Mouse (Mus musculus): ENCODE results near the gene Polg2. TPM values are rescaled to one million over a fixed set of nuclear protein-coding genes. Genes with fewer than 3 reads are reported as not detected.

The Polg2 gene
- polyA plus RNA-seq (2017; shearing (Covaris generic)): 159 TPM

DNA sequence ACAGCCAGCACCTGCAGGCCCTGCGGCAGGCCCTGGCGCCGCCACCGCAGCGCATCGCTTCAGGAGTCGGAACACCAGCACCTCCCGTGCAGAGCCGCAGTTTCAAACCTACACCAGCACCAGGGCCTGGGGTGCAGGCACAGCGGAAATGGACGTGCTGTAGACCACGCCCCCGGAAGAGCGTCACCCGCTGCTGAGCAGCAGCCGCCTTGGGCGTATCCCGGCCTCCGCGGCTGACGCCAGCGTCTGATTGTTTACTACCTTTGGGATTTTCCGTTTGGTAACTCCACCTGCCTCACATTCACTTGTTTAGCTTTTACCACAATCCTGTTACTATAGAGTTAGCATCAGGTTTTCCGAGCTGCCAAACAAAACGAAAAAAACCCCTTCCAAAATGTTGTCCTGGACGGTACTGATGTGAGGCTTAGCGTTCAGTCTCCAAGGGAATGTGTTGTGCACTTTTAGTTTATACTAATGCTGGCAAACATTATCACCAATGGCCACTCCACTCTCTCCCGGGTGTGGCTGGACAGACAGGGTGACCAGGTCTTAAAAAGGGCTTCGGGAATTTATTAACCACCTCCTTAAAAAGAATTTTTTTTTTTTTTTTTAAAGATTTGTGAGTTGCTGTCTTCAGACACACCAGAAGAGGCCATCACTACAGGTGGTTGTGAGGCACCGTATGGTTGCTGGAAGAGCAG is at the start of gene Polg2:
Gene Polg2 (minus strand): TSS at position 150 of the 701 bp plus-strand sequence.

GRCm38 (mm10) chr11:106788775-106789459 is 9.6 kb upstream of the Polg2 start, which contains the start of the genes Ddx5 and Cep95:
Ddx5 (minus strand) TSS chr11:106789185.
Cep95 (plus strand) TSS chr11:106789252.

DNA sequence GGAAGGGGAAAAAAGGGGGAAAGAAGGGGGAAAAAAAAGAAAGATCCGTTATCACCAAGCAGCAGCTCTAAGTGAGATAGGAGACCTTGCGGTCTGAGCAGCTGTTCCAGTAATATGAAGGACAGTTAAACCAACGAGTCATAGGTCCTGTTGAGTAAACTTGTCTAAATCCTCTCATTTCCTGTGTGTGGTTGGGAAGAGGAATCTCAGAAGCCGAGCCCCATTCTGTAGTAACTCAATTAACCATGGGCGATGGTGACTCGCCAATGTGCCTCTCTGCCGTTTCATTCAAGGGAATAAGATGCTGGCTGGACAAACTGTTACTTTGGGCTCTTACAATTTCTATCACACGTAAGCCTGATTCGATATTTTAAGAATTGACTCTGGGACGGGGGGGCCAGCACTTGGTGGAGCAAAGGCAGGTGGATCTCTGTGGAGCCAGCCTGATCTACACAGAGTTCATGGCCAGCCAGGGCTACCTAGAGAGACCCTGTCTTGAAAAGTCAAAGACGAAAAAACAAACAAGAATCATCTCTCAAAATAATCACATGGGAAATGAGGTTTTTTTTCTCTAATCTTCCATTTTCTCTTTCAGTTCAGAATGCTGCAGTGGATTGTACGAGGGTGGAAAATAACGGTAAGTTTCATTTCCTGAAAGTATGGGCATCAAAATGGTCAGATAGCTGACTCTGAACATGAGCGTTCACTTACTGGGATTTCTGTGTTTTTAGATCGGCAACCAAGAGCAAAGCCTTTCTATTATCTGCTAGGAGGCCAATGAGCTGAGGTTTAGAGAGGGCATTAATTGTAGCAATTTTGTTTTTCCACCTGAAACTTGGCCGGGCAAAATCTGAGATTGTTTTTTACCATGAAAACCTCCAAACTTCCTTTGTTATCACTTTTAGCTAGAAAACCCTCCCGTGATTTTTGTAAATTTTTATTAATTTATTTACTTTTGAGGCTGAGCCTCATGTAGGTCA is 28.0 kb downstream of the Polg2 start, which contains the start of gene Milr1:
Gene Milr1 (plus strand): TSS at position 188 of the 980 bp plus-strand sequence.

DNA sequence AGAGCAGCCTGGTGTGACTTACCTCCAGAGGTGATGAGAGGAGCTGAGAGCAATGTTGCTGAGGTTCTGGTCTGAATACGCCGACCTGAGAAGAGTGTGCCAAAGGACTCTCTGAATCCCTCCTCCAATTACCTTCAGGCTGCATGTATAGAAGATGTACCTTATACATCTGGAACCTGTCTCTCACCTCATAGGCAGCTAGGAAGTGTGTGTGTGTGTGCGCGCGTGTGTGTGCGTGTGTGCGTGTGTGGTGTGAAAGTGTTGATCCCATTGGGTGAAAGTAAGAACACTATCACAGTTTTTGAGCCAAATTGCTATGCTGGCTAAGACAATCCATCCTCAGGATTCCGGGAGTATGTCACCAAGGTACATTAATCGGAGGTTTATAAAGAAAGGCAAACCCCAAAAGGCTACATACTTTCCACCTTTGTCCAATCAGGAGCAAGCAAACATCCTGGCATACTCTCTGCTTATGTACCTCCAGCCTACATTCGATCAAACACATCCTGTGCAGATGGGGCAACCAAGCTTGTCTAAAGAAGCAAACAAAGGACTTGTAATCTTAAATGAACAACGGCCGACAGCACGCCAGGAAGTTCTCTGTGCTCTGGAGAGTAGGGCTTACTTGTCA is 29.1 kb downstream of the Polg2 start, which contains the start of gene Pecam1:
Gene Pecam1 (minus strand): TSS at position 508 of the 631 bp plus-strand sequence.

Other genes with a start within 250 kb of the Polg2 start
- gene Tex2, start 166.1 kb downstream of the Polg2 start, polyA plus RNA-seq (2017; shearing (Covaris generic)): 95.0 TPM
- gene Pecam1, start 28.9 kb downstream of the Polg2 start, polyA plus RNA-seq (2017; shearing (Covaris generic)): 90.9 TPM
- 10.4 TPM for gene Milr1, start 28.3 kb downstream of the Polg2 start, polyA plus RNA-seq (2017; shearing (Covaris generic))
- 1,304 TPM for gene Ddx5, start 9.6 kb upstream of the Polg2 start, polyA plus RNA-seq (2017; shearing (Covaris generic))
- 35.3 TPM for gene Cep95, start 9.7 kb upstream of the Polg2 start, polyA plus RNA-seq (2017; shearing (Covaris generic))
- 25.2 TPM for gene Smurf2, start 141.2 kb upstream of the Polg2 start, polyA plus RNA-seq (2017; shearing (Covaris generic))
- 57.9 TPM for gene Kpna2, start 220.0 kb upstream of the Polg2 start, polyA plus RNA-seq (2017; shearing (Covaris generic))
- 0.57 TPM for gene 1810010H24Rik, start 246.1 kb upstream of the Polg2 start, polyA plus RNA-seq (2017; shearing (Covaris generic))